Mouse (Mus musculus): Measurements from ENCODE around the gene Noa1. TPM values are rescaled to one million over a fixed set of nuclear protein-coding genes. Genes with fewer than 3 reads are reported as not detected.

Gene Noa1
- 10 to 100 TPM; 16.1 to 21.1 TPM for total RNA-seq (2023)

GRCm38 (mm10) chr5:77309924-77310772, at the start of gene Noa1, which contains the start of gene Polr2b:
Gene Noa1, minus strand, starts transcription at chr5:77310084.
Gene Polr2b, plus strand, starts transcription at chr5:77310147.

GRCm38 (mm10) chr5:77265081-77265670, 44.7 kb downstream of the Noa1 start, which contains the start of gene Rest:
Gene Rest, plus strand, starts transcription at chr5:77265491.

Other genes with a start within 250 kb of the Noa1 start
- 100 to 1,000 TPM in 1 of 2 experiments, 10 to 100 TPM in 1; 79.3 to 101 TPM for gene Hopx, start 195.0 kb downstream of the Noa1 start, total RNA-seq (2023)
- gene Spink2, start 98.6 kb downstream of the Noa1 start, total RNA-seq (2023) = 10 to 100 TPM; 18.7 to 21.0 TPM
- 10 to 100 TPM; 37.4 to 39.6 TPM for gene Rest, start 44.6 kb downstream of the Noa1 start, total RNA-seq (2023)
- gene Polr2b, start 63 bp upstream of the Noa1 start, total RNA-seq (2023) = 10 to 100 TPM; 32.6 to 37.5 TPM
- gene Igfbp7, start 98.0 kb upstream of the Noa1 start, total RNA-seq (2023) = 1 to 10 TPM; 1.9 to 2.2 TPM

All from monocyte, adult 59 days (primary cell).